Mouse (Mus musculus) brain, adult 2 months (tissue): ENCODE measurements around the gene Sel1l2.

ENCODE experiments used
- DNase-seq: peaks from one replicate; pipeline ENCODE4 v3.0.0; 2011; ENCODE audit warnings: low read depth, low spot score

Sel1l2 gene

DNA sequence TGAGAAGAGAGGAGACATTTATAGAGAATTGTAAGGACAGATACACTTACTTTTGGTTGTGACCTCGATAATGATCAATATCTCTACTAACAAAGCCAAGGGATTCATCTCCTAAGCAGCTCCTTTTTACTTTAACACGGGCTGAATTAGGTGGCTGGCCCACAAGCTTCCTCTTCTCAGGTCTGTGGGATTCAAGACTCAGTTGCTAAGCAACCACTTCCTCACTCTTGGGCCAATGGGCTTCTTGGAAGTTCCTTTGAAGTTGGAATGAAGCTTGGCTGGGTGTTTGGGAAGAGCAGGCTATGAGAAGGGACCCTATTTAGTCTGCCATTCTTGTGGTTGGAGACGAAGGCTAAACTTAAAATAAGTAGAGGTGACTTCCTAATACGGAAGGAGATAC, at the start of gene Sel1l2:
Sel1l2 (minus strand) TSS at position 182 of the 400 bp plus-strand sequence.
- DNase-seq = peak; percentile 11

DNA sequence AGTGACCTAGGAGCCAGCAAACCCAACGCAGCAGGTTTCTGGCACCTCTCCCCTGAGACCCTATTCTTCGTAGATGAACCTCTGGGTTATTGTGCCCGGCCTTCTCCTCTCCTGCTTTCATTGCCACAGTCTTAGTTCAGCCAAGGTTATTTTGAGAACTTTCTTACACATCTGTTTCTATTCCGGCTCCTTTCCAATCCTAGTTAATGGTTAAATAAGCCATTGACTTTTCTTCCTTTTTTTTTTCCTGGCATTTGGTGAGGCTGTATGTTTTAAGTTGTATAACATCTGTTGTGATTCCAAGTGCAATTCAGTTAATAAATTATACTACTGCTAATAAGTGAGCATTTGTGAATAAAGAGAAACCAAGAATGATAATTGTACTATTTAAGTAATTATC, 49.6 kb upstream of the Sel1l2 start:
- DNase-seq = no peak

DNA sequence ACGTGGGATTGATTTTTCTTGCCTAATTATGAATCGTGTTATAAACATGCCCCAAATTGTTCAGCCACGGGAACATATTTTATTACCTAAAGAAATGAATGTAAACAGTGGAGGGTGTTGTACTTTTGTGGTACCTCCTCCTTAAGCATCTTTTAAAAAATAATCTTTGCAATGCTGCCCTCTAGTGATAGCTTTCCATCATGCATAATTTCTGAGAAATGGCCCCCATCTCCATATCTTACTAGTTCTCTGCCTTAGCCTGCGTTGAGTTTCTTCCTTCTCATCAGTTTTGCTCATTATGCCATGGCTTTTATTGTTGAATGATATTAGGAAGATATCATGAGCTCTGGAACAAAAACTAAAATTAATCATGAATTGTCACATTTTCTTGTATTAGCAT, 37.8 kb upstream of the Sel1l2 start:
- DNase-seq = peak; percentile 69

DNA sequence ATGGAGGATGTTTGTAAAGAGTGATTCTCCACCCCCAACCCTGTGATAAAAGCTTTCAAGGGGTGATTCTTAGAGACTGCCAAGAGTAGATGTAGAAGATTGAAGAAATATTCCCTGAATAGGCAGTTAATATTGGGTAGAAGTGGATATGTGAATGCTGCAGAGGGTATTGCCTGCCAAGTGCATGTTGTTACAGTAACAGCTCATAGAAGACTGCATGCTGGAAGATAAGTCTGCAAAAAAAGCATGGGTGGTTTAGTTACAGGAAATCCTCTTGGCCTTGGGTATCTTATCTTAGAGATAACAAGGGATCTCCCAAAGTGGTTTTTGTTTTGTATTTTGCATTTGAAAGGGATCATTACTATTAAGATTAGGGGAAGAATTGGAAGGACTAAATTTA, 36.3 kb upstream of the Sel1l2 start:
- no peak for DNase-seq

DNA sequence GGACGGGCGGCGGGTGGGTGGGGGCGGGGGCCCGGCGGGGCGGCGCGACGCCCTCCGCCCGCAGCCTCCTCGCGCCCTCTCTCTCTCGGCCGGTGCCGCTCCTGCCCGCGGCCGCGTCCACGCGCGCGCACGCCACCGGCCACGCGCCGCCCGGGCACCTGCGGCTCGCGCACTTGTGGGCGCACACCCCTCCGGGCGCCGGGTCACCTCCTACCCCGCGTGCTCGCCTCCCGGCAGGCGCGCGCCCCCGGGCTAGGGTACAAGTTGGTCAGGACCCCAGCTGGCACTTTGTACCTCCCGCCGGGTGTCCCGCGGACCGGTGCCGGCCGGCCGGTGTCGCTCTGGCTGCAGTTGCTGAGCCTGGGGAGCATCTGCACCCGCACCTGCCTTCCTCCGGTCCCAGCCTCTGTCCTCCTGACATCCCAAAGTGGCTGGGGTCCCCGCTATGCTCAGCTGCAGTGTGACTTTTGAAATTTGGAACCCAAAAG, 6.3 kb upstream of the Sel1l2 start:
- DNase-seq = peak; percentile 59

DNA sequence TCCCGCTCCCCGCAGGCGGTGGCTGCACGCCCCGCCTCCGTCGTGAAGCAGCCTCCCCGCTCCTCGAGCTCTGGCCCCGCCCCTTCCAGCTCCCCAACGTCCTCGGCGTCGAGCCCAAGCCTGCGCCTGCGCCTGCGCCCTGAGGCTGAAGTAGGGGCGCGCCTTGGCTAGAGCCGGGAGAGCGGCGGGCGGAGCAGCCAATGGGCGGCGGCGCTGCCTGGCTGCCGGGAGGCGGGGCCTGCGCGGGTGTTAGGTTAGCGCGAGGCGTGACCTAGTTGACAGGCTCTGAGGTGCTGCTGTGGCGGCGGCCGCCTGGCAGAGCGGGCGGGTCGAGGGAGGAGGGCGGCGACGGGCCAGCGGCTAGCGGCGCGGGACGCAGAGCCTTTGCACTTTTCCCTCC, 5.7 kb upstream of the Sel1l2 start, which contains the start of gene Macrod2:
Macrod2 (plus strand) TSS at position 131 of the 400 bp plus-strand sequence.
- DNase-seq = peak; percentile 99

DNA sequence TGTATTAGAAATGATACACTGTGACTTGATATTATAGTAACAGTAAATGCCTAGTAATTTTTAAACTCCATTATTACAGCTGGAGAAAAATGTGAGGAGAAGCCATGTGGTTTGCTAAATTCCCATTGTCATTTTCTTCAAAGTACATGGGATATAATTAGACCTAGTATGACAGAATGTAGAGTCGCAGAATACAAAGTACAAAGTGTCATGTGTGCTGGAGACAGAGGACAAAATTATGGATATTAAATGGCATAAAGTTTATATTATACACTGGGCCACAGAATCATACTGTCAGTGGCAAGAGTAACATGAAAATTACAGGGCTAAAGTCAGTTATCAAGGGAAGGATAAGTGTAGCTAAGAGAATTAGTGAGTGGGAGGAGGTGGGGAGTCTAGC, 24.7 kb downstream of the Sel1l2 start:
- peak; percentile 14 for DNase-seq

DNA sequence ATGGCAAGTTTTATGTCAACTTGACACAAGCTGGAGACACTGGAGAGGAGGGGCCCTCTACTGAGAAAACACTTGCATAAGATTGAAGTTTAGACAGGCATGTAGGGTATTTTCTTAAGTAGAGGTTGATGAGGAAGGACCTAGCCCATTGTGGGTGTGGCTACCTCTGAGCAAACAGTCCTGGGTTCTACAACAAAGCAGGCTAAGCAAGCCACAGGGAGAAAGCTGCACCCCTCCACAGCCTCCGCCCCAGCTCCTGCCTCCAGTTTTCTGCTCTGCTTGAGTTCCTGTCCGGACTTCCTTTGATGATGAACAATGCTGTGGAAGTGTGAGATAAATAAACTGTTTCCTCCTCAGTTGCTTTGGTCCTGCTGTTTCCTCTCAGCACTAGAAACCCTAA, 29.6 kb downstream of the Sel1l2 start:
- no peak for DNase-seq

DNA sequence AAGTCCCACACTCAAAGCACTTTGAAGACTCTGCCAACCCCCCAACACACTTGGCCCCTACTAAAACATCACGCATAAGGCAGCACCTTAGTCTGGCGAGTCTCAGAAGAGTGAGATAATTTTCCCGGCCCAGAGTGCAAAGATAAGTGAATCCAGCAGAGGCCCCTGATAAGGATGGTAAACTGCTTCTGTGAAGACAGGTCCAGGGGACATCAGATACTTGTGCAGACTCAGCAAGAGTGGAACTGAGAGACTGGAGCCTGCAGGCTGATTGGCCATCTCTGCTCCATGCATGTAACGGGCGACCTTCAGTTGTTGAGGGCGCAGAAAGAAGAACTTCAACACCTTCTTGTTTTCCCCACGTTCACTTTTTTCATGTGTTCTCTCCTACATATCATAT, 47.1 kb downstream of the Sel1l2 start:
- no peak for DNase-seq

DNA sequence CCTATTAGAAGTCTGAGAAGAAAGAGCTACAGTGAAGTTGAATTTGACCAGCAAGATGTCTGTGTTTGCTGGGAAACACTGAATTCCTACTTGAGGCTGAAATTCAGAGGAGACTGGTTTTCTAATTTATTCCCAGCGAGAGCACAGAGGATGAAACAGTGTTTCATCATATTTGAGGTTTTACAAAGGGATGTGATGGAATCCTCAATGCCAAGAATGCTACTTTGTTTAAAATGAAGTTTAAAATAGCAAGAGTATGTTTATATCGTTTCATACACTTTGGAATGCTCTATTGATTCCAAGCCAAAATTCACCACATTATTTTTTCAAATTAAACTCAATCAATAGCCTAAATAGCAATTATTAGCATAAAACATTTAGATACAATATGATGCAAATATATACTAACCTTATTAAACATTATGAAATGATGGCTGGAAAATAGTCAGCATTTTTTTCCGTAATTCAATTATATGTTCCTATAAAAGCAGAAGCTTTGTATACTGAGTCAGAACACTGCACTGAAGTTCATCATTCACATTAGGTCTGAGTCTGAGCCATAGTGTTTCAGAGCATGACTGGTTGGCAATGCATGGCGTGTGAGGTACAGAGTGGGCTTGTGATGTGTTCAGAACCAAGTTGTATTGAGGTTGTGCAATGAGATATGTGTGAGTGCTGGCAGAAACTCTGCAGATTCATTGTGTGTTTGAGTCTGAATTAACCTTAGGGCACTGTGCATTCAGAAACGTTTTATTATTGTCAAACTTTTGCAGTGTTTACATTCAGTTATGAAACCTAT, 58.8 kb downstream of the Sel1l2 start:
- no peak for DNase-seq

DNA sequence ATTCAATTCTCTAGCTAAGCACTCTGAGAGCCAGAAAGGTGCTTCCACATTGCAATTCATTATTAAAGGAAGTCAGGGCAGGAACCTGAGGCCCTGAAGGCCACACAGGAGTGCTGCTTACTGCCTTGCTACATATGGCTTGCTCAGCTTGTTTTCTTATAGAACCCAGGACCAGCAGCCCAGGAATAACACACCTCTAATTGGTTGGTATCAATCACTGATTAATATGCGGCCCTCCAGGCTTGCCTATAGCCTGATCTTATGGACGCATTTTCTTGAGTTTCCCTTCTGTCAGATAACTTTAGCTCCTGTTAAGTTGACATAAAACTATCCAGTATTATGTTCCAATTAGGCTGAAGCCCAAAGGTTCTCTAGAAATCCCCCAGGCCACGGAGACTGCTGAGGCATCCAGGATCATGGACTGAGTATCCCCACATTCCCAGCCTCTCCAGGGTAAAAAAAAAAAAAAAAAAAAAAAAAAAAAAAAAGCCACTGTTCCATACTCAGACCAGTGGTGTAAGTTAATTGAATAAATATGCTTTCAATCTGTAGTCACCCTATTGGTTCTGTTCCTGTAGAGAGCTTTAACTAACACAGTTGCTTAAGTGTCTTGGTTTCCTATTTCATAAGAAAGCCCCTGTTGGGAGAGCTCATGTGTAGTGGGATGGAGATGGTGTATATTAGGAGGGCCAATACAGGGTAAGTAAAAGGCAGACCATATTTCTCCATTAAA, 86.4 kb downstream of the Sel1l2 start:
- DNase-seq = no peak

DNA sequence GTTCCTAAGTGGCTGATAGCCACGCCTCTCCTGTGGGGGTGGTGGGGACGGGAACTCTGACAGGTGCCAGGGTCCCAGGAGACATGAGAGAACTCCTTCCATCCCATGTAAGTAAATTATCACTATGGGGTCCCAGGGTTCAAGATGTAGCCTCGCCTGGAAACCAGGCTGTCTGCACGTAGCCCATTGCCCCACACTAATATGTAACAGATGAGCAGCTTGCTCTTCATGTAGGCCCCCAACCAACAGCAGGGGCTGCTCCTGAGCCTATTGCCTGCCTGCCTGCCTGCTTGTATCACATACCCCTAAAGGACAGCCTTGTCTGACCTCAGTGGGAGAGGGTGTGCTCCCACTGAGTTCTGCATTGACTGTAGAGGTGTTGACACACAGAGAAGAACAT, 92.4 kb downstream of the Sel1l2 start:
- DNase-seq = no peak

DNA sequence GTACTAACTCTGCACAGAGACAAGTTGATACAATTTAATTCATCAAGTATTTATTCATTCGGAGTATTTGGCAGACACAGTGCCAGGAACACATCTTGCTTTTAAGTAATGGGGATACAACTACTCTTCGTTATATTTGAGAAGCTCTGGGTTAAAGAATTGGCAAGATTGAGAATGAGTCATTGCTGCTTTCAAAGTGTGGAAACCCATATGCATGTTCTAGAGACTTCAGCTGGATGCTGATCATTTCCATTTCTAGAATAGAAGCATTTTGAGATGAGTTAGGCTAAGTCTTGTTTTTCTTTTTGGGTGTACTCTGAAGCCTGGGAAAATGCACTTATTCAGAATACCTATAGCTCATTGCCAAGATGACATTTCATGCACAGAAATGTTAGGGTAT, 95.7 kb downstream of the Sel1l2 start:
- peak; percentile 85 for DNase-seq

DNA sequence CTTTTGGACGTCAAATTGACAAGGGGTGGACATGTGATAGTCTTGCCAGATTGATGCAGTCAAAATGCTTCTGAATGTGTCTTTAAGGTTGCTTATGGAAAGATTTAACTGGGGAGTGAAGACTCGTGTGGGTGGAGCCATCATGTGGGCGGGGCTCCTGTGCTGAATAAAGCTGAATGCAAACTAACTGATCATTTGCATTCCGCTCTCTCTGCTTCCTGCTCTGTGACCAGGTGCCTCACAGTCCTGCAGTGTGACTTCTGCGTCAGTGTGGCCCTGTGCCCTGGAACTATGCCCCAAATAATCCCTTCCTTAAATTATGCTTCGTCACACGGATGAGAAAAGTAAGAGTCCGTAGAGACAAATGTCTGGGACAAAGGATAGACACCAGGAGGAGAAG, 108.7 kb downstream of the Sel1l2 start:
- no peak for DNase-seq

DNA sequence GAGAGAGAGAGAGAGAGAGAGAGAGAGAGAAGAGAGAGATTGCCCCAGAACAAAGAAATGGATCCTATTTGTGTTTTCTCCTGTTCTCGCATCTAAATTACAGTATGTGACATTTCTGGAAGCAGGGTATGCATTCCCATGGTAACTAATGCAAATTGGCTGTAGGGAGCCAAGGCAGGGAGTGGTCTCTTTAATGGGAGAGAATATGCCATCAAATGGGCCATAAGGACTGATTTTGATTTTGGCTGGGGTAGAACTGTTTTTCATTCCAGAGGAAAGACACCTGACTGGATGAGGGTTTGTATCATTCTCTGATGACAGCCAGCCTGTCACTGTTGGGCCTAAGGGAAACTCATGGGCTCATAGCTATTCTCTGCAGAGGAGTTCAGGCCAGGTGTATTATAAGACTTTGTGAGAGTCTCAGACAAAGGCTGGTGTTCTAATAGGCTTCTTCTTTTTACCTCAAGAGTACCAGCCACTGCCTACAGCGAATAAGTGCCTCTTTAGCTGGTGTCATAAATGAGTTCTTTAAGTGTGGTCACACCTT, 133.8 kb downstream of the Sel1l2 start:
- DNase-seq = no peak

DNA sequence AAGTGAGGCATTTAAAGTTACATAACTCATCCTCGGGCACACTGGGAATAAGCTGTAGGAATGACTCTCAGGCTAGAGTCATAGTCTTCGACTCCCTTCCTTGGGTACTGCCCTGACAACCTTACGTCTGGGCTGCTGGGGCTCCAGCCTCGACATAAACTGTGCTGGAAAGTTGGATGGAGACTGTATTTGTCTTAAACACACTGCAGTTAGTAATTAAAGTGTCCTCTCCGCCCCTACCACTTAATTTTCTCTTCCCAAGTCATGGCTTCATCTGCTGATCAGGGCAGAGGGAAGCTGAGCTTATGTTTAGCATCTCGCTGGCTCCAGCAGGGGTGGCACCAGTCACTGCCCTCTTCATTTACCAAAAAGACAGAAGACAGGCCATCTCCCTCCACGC, 135.2 kb downstream of the Sel1l2 start:
- DNase-seq = peak; percentile 57

DNA sequence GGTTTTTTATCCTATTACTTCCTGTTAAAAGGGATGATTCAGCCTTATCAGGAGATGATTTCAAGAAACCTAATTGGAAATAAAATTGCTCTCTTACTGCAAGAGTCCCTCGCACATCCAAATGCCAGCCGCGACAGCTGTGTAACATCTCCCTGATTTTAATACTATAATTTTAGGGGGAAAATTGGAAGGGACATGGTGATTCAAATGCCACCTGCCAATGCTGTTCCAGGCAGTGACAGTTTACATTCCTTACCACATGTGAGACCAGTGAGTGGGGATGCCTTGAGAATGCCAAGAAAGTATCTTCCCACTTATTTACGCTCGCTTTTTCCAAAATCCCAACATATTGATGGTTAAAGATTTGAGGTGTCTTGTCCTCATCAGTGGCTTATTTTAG, 146.4 kb downstream of the Sel1l2 start:
- peak; percentile 42 for DNase-seq

DNA sequence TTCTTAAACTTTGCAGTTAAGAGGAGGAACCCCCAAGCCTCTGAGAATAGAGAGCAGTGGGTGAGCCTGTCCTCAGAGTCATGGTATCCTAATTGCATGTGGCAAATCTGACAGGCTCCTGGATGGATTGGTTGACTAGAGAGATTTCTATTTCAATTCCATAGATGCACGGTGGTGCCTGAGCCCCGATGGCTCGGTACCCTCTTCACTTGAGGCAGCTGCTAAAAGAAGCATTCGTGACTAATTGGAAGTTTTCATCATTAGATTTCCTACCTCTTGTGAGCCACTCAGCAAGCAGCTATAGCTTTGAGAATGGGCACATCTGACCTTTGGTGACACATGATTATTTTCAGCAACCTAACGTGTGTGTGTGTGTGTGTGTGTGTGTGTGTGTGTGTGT, 147.1 kb downstream of the Sel1l2 start:
- DNase-seq = no peak

DNA sequence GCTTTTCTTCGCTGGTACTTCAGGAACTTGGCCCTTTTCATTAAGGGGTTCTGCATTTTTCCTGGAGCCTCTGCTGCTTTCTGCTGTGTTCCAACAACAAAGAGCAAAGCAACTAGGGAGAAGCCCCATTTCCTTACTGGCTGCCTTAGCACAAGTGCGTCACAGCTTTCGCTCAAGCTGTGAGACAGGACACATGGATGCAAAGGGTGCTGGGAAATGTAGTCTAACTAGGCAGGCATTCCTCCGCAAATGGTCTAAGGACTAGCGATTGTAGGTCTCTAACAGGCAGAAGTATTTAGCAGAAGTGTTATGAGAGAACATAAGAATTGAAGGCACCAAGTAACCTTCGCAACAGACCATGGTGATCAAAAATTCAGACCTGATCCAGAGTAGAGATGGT, 152.3 kb downstream of the Sel1l2 start:
- DNase-seq = peak; percentile 79

DNA sequence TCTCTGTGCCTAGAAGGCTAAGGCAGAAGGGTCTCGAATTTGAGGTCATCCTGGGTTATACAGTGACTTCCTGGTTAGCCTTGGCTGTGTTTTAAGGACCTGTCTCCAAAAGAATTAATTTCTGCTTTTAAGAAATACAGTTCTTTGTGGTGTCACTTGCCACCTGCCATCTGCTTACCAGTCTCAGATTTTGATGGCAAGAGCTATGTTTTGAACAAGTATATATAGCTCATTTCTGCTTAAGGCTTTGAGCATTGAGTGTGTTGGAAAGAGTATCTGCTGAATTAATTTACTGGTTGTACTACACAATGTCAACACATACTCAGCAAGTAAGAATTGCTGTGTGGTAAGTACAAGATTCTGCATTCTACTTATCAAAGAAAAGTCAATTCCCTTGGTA, 159.2 kb downstream of the Sel1l2 start:
- peak; percentile 47 for DNase-seq

DNA sequence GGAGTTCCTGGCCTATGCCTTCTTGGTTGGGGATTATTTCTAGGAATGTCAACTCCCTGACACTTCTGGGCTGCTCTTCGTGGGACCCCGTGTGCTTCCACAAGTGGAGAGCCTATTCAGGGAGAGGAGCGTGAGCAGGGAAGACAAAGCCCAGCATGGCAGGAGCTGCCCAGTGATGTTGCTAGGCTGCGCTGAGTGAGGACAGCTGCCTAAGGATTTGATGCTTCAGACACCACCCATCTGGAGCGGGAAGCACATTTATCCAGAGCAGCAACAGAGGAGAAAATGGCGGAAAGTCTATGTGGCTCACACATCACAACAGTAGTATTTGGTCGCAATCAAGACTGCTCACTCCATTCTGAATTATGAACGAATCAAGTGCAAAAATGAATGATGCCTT, 169.2 kb downstream of the Sel1l2 start:
- DNase-seq = no peak

DNA sequence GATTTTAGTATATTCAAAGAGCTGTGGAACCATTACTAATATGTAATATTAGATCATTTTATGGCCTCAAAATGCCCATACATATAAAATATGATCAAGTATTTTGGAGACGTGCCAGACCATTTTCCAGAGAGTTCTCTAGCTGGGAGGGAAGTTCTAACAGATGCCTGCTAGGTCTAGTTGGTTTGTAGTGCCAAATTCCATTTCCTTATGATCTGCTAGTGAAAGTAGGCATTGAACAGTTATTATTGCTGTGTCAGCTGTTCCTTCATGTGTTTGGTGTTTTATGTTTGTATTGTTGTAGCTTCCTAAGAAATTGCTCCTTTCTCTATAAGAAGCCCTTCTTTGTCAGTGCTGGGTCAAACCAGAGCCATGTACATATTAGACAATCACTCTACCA, 173.5 kb downstream of the Sel1l2 start:
- no peak for DNase-seq

DNA sequence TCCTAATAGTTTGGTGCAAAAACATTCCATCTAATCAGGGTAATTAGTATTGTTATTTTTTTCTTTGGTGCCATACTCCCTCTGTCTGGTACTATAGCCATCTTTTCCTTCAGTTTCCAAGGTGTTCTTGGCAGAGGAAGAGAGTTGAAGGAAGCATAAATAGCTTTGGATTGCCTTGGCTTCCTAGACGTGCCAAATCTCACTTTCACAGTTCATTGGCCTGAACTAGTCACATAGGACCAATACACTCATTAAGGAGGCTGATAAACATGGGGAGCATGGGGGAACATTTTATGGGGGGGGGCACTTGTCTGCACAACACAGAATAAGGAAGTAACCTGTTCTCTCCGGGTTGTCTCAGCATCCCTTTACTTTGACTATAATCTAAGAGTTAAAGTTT, 174.1 kb downstream of the Sel1l2 start:
- peak; percentile 34 for DNase-seq
